Mouse (Mus musculus) limb, embryonic 15.5 days (tissue): ENCODE measurements around the gene Slc38a6. TPM values are rescaled to one million over a fixed set of nuclear protein-coding genes. Genes with fewer than 3 reads are reported as not detected.
A peak's percentile ranks its signal among the peaks of the same experiment; 100 is the strongest.

ENCODE experiments used
- ATAC-seq: fragments of 200-750 bp; cut with Nextera tagmentation; 2 replicates; pipeline ENCODE4 v1.8.0; 2017; ENCODE audit warnings: low read depth, moderate TSS enrichment; ENCODE audit not compliant: insufficient number of reproducible peaks, low FRiP score, low TSS enrichment
- H3K27ac ChIP-seq: fragments of 300-500 bp; sonication (generic); 2 replicates; pipeline ENCODE4 v1.5.1; 2015; ENCODE audit warnings: moderate library complexity, mild to moderate bottlenecking, inconsistent platforms
- H3K27me3 ChIP-seq: fragments of 300-500 bp; sonication (generic); 2 replicates; pipeline ENCODE4 v1.6.1; 2015; ENCODE audit warnings: inconsistent platforms
- H3K36me3 ChIP-seq: fragments of 300-500 bp; sonication (generic); 2 replicates; pipeline ENCODE4 v1.6.1; 2015; ENCODE audit warnings: inconsistent platforms
- H3K4me1 ChIP-seq: fragments of 300-500 bp; sonication (generic); 2 replicates; pipeline ENCODE4 v1.6.1; 2015; ENCODE audit warnings: inconsistent platforms
- H3K4me2 ChIP-seq: fragments of 300-500 bp; sonication (generic); 2 replicates; pipeline ENCODE4 v1.6.1; 2015; ENCODE audit warnings: mild to moderate bottlenecking, inconsistent platforms
- H3K4me3 ChIP-seq: fragments of 300-500 bp; sonication (generic); 2 replicates; pipeline ENCODE4 v1.5.1; 2015; ENCODE audit warnings: mild to moderate bottlenecking, inconsistent platforms
- H3K9ac ChIP-seq: fragments of 300-500 bp; sonication (generic); 2 replicates; pipeline ENCODE4 v1.6.1; 2015; ENCODE audit warnings: inconsistent platforms
- H3K9me3 ChIP-seq: fragments of 300-500 bp; sonication (generic); 2 replicates; pipeline ENCODE4 v1.6.1; 2016; ENCODE audit warnings: inconsistent platforms
- WGBS: fragments of 180-500 bp; shearing (Covaris S2); methylation state at CpG from one replicate; pipeline ENCODE4 v1.1.7; 2015; 5-methylcytosine and 5-hydroxymethylcytosine counted together
- polyA plus RNA-seq: library from polyadenylated mRNA; unstranded; fragments of >200 nt; fragmentation: Nextera tagmentation; extraction: Ambion mirVana; gene quantifications from 2 replicates; pipeline ENCODE4 v1.2.1, GENCODE M21; 2015

The Slc38a6 gene
- 9.2 and 11.9 TPM in 2 replicates for polyA plus RNA-seq

GRCm38 (mm10) chr12:73286287-73287092 is at the start of gene Slc38a6, which contains the start of gene Trmt5:
Gene Slc38a6, plus strand, starts transcription at chr12:73286779.
Gene Trmt5, minus strand, starts transcription at chr12:73286710.
- peak; percentile 94 for ATAC-seq
- Histone ChIP-seq H3K27me3 (no peaks in the 10 kb centered on the region), H3K4me3 (peak within 1 kb of the TSS; percentile 84), H3K9ac (peak within 1 kb of the TSS; percentile 60), H3K27ac (peak within 1 kb of the TSS; percentile 85), H3K4me2 (peak within 1 kb of the TSS; percentile 77), H3K9me3 (no peaks in the 10 kb centered on the region), H3K4me1 (peaks cover 13% of the 10 kb centered on the region), H3K36me3 (peaks cover 14% of the 10 kb centered on the region; the same call in 1 of the 2 replicates)
- WGBS = under 1% methylated on average over 53 of the region's 53 CpGs

- Histone ChIP-seq H3K9me3 (no peaks in the 10 kb centered on the region), H3K4me3 (no peak overlapping the region), H3K27ac (no peak overlapping the region), H3K36me3 (no peaks in the 10 kb centered on the region), H3K27me3 (no peaks in the 10 kb centered on the region), H3K9ac (no peak overlapping the region), H3K4me1 (peaks cover 16% of the 10 kb centered on the region), H3K4me2 (no peak overlapping the region)
- 57% methylated on average over 10 of the region's 10 CpGs for whole genome bisulfite sequencing
- peak; percentile 65; the same call in 1 of the 2 replicates for ATAC-seq
These were observed 44.6 kb upstream of the Slc38a6 start for GRCm38 (mm10) chr12:73241960-73242359.

DNA sequence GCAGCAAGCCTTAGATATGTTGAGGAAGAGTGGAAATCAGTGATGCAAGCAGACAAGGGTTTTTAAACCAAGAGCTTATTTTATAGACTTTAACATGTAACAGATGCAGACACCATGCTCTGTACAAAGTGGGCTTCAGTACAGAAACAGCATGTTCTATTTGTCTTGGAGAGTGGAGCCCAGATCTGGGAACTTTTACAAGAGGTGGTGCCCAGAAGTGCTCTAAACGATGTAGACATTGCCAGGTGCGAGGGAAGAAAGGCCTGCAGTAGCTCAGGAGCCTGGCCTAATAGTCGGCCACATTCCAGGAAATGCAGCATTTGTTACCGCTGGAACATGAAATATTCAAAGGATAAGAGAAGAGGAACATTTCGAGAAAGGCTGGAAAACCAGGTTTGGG is 40.9 kb upstream of the Slc38a6 start:
- H3K4me2 ChIP-seq = no peak overlapping the region
- no peaks in the 10 kb centered on the region for H3K36me3 ChIP-seq
- peaks cover 16% of the 10 kb centered on the region for H3K4me1 ChIP-seq
- no peaks in the 10 kb centered on the region for H3K27me3 ChIP-seq
- peak overlapping the region; percentile 51; the same call in 1 of the 2 replicates for H3K27ac ChIP-seq
- H3K9ac ChIP-seq = no peak overlapping the region
- no peaks in the 10 kb centered on the region for H3K9me3 ChIP-seq
- 16% methylated on average over 5 of the region's 5 CpGs for WGBS
- peak; percentile 69; the same call in 1 of the 2 replicates for ATAC-seq
- H3K4me3 ChIP-seq = no peak overlapping the region

DNA sequence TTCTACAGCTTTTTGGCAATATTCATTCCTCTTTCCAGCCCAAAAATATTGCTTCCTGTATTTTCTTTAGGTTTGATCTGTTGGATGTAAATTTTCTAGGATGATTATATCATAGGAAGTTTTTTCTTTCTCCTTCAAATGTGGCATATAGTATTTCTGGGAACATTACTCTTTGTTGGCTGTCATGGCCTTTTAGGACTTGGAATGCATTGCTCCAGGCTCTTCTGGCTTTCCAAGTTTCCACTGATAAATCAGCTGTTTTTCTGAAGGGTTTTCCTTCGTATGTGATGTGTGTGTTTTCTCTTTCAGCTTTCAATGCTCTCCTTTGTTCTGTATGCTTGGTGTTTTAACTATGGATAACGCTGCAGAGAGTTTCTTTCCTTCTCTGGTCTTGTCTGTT is 31.6 kb upstream of the Slc38a6 start:
- no peak overlapping the region for H3K4me2 ChIP-seq
- H3K27me3 ChIP-seq = no peaks in the 10 kb centered on the region
- no peak overlapping the region; the same call in 1 of the 2 replicates for H3K27ac ChIP-seq
- no peak overlapping the region for H3K9ac ChIP-seq
- H3K4me1 ChIP-seq = no peaks in the 10 kb centered on the region
- H3K4me3 ChIP-seq = no peak overlapping the region
- no peak for ATAC-seq
- 49% methylated on average over 2 of the region's 2 CpGs for WGBS
- no peaks in the 10 kb centered on the region for H3K36me3 ChIP-seq
- no peaks in the 10 kb centered on the region for H3K9me3 ChIP-seq

DNA sequence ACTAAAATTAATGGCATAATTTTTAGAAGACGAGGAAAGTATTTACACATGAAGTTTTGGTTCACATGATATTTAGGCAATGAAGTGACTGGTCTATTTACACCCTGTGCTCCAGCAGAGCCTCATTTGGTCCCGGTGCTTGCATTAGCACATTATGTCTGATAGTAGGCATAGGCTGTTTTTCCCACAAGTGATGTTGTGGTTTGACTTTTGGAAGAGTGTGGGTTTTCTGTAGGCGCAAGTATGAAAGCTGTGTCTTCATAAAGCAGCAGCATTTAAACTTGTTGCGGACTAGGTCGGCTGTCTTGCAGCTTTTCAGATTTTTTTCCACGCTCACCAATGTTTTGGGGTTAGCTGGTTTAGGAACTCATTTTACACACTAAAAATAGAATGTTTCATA is 27.3 kb upstream of the Slc38a6 start:
- H3K27ac ChIP-seq = no peak overlapping the region
- ATAC-seq = no peak
- 73% methylated on average over 6 of the region's 6 CpGs for WGBS

DNA sequence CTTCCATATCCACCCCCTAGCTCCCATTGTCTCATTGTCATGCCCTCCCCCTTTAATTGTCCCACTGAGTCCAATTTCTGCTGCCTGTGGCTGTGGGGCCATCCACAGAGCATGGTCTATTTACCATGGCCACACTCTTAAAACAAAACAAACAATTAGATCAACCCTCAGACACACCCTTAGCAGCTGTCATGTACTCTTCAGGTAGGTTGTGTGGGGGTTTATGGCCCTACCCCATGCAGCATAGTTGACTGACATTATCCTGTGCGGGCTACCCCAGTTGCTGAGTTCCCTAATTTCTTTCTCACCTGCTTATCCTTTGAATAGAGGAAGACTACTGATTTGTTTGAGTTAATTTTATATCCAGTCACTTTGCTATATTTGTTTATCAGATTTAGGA is 26.2 kb upstream of the Slc38a6 start:
- no peaks in the 10 kb centered on the region for H3K9me3 ChIP-seq
- no peak overlapping the region for H3K27ac ChIP-seq
- no peak overlapping the region for H3K4me3 ChIP-seq
- ATAC-seq = no peak
- H3K4me2 ChIP-seq = no peak overlapping the region
- H3K9ac ChIP-seq = no peak overlapping the region
- H3K4me1 ChIP-seq = no peaks in the 10 kb centered on the region
- H3K36me3 ChIP-seq = no peaks in the 10 kb centered on the region
- 88% methylated on average over 1 of the region's 1 CpGs for WGBS
- no peaks in the 10 kb centered on the region for H3K27me3 ChIP-seq

More for the DNA sequence above, 27.3 kb upstream of the Slc38a6 start:
- Histone ChIP-seq H3K36me3 (no peaks in the 10 kb centered on the region), H3K4me1 (no peaks in the 10 kb centered on the region), H3K4me2 (no peak overlapping the region), H3K9me3 (no peaks in the 10 kb centered on the region), H3K27me3 (no peaks in the 10 kb centered on the region), H3K4me3 (no peak overlapping the region), H3K9ac (no peak overlapping the region)

DNA sequence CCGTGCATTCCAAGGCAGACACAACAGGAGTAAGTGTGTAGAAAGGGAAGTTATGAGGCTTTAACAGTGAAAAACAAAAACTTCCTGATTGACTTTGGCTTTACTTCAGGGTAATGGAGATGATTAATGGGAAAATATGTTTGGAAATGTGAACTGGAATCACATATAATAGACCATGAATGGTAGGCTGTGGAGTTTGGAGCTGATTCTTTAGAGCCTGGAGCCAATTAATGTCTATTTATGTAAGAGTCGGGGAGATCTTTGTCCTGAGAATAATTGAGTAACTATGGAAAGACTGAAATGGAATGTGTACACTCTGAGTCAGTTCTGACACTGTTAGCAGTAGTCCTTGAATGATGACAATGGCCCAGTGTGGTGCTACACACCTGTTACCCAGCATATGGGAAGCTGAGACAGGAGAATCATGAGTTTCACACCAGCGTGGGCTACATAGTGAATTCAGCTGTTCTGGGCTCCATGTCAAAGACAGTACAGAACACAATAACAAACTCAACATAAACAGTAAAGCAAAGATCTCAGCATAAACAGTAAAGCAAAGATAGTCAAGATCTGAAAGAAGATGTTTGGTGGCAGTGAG is 21.1 kb upstream of the Slc38a6 start:
- no peak overlapping the region for H3K4me2 ChIP-seq
- no peak overlapping the region for H3K27ac ChIP-seq
- ATAC-seq = no peak
- no peak overlapping the region for H3K9ac ChIP-seq
- peaks cover 10% of the 10 kb centered on the region for H3K4me1 ChIP-seq
- H3K4me3 ChIP-seq = no peak overlapping the region
- no peaks in the 10 kb centered on the region for H3K36me3 ChIP-seq
- no peaks in the 10 kb centered on the region for H3K9me3 ChIP-seq
- WGBS = 73% methylated on average over 3 of the region's 3 CpGs
- no peaks in the 10 kb centered on the region for H3K27me3 ChIP-seq

GRCm38 (mm10) chr12:73266597-73266996 is 20.0 kb upstream of the Slc38a6 start:
- Histone ChIP-seq H3K9ac (no peak overlapping the region), H3K9me3 (no peaks in the 10 kb centered on the region), H3K27me3 (no peaks in the 10 kb centered on the region), H3K36me3 (no peaks in the 10 kb centered on the region), H3K4me1 (peaks cover 11% of the 10 kb centered on the region), H3K4me3 (no peak overlapping the region), H3K27ac (no peak overlapping the region), H3K4me2 (no peak overlapping the region)
- WGBS = 61% methylated on average over 1 of the region's 1 CpGs
- ATAC-seq = no peak

GRCm38 (mm10) chr12:73268497-73268896 is 18.1 kb upstream of the Slc38a6 start:
- H3K27ac ChIP-seq = peak overlapping the region; percentile 8; the same call in 1 of the 2 replicates
- WGBS = 63% methylated on average over 1 of the region's 1 CpGs

GRCm38 (mm10) chr12:73269531-73269930 is 17.0 kb upstream of the Slc38a6 start:
- Histone ChIP-seq H3K4me3 (no peak overlapping the region), H3K27me3 (no peaks in the 10 kb centered on the region), H3K4me2 (no peak overlapping the region), H3K9me3 (no peaks in the 10 kb centered on the region), H3K9ac (no peak overlapping the region), H3K4me1 (peaks cover 11% of the 10 kb centered on the region), H3K36me3 (peaks cover 2% of the 10 kb centered on the region; the same call in 1 of the 2 replicates), H3K27ac (no peak overlapping the region)
- ATAC-seq = 0 out of 2 replicates have a peak, but pooled peaks have one; percentile 18
- 36% methylated on average over 3 of the region's 3 CpGs for WGBS

More at GRCm38 (mm10) chr12:73268497-73268896, 18.1 kb upstream of the Slc38a6 start:
- H3K9me3 ChIP-seq = no peaks in the 10 kb centered on the region
- ATAC-seq = no peak
- H3K4me1 ChIP-seq = peaks cover 11% of the 10 kb centered on the region
- H3K4me3 ChIP-seq = no peak overlapping the region
- H3K4me2 ChIP-seq = no peak overlapping the region
- H3K9ac ChIP-seq = no peak overlapping the region
- no peaks in the 10 kb centered on the region for H3K27me3 ChIP-seq
- no peaks in the 10 kb centered on the region for H3K36me3 ChIP-seq

GRCm38 (mm10) chr12:73269933-73270332 is 16.6 kb upstream of the Slc38a6 start:
- 19% methylated on average over 4 of the region's 4 CpGs for WGBS
- H3K36me3 ChIP-seq = peaks cover 6% of the 10 kb centered on the region; the same call in 1 of the 2 replicates
- H3K9me3 ChIP-seq = no peaks in the 10 kb centered on the region
- H3K4me1 ChIP-seq = peaks cover 11% of the 10 kb centered on the region
- H3K4me2 ChIP-seq = no peak overlapping the region
- peak overlapping the region; percentile 63 for H3K27ac ChIP-seq
- no peak overlapping the region for H3K4me3 ChIP-seq
- peak; percentile 79 for ATAC-seq
- no peak overlapping the region for H3K9ac ChIP-seq
- no peaks in the 10 kb centered on the region for H3K27me3 ChIP-seq

DNA sequence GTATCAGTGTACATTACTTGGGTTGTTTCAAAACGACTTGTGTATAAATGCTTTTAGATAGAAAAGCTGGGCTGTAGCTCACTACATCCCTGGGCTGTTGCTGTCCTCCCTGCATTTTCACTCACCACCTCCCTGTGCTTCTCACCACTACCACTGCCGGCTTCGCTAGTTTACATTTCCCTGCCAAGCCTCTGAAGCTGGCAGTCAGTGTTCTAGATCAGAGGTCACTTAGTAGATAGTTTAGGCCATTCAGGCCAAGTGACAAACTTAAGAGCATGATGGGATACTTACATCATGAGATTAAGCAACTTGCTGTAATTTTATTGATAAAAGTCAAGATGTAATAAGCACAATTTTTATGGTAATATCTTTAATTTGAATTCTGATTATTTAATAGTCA is 11.7 kb upstream of the Slc38a6 start:
- H3K36me3 ChIP-seq = peaks cover 27% of the 10 kb centered on the region
- H3K27ac ChIP-seq = no peak overlapping the region
- no peaks in the 10 kb centered on the region for H3K27me3 ChIP-seq
- H3K4me1 ChIP-seq = peaks cover 5% of the 10 kb centered on the region
- H3K9ac ChIP-seq = no peak overlapping the region
- no peaks in the 10 kb centered on the region for H3K9me3 ChIP-seq
- no peak for ATAC-seq
- no peak overlapping the region for H3K4me3 ChIP-seq
- no peak overlapping the region for H3K4me2 ChIP-seq
- WGBS = 94% methylated on average over 3 of the region's 3 CpGs
